Mouse (Mus musculus) spleen, adult 2 months (tissue): ENCODE results near the gene Ctxn1. TPM values are rescaled to one million over a fixed set of nuclear protein-coding genes. Genes with fewer than 3 reads are reported as not detected.
A peak's percentile ranks its signal among the peaks of the same experiment; 100 is the strongest.

Experiments used
- DNase-seq, 2 experiments: peaks; one replicate each; pipeline versions ENCODE4 v3.0.0 to v3.0.0-alpha.2; 2012 to 2021; ENCODE audit warnings: low spot score in 2 of 2, low read depth in 1 of 2
- H3K27ac ChIP-seq: fragments of 200-500 bp; 2 replicates; pipeline ENCODE4 v1.5.1; 2012; ENCODE audit warnings: low read length, inconsistent platforms; ENCODE audit not compliant: insufficient read depth
- H3K27me3 ChIP-seq: fragments of 200-500 bp; 2 replicates; pipeline ENCODE4 v1.6.1; 2012; ENCODE audit warnings: mild to moderate bottlenecking, moderate library complexity, low read length, inconsistent platforms; ENCODE audit not compliant: control insufficient read depth, insufficient read depth
- H3K36me3 ChIP-seq: fragments of 200-500 bp; 2 replicates; pipeline ENCODE4 v1.6.1; 2012; ENCODE audit warnings: mild to moderate bottlenecking, low read length, inconsistent platforms; ENCODE audit not compliant: control insufficient read depth, insufficient read depth
- H3K4me1 ChIP-seq: fragments of 200-500 bp; 2 replicates; pipeline ENCODE4 v1.6.1; 2011; ENCODE audit warnings: inconsistent platforms; ENCODE audit not compliant: control insufficient read depth, insufficient read depth, insufficient read length
- H3K4me3 ChIP-seq: fragments of 200-500 bp; 2 replicates; pipeline ENCODE4 v1.5.1; 2011; ENCODE audit warnings: mild to moderate bottlenecking, inconsistent platforms; ENCODE audit not compliant: insufficient read depth, insufficient read length; ENCODE audit errors: extremely low read depth
- CTCF ChIP-seq: fragments of 200-500 bp; IDR thresholded peaks from 2 replicates; pipeline ENCODE4 v1.5.1; 2011; ENCODE audit warnings: mild to moderate bottlenecking, inconsistent platforms; ENCODE audit not compliant: insufficient read depth, insufficient read length, insufficient replicate concordance; ENCODE audit errors: extremely low read depth
- POLR2A ChIP-seq: fragments of 200-500 bp; IDR thresholded peaks from 2 replicates; pipeline ENCODE4 v1.6.1; 2011; ENCODE audit warnings: low read depth, low read length, inconsistent platforms
- WGBS: fragments of 180-500 bp; shearing (Covaris S2); methylation state at CpG from one replicate; pipeline ENCODE4 v1.1.7; 2018; 5-methylcytosine and 5-hydroxymethylcytosine counted together
- polyA plus RNA-seq: library from polyadenylated mRNA; depleted of rRNA; stranded (reverse); fragments of >200 nt; gene quantifications from 2 replicates; pipeline ENCODE4 v1.2.3, GENCODE M21; 2012

Ctxn1 gene
- polyA plus RNA-seq, 1 experiment, result 4.1 TPM

- 40% methylated on average over 8 of the region's 8 CpGs for WGBS
- Histone ChIP-seq H3K27ac (peak overlapping the region; percentile 7; the same call in 1 of the 2 replicates), H3K4me3 (peak overlapping the region; percentile 50), H3K36me3 (peaks cover 10% of the 10 kb centered on the region), H3K27me3 (no peaks in the 10 kb centered on the region), H3K4me1 (peaks cover 4% of the 10 kb centered on the region; the same call in 1 of the 2 replicates)
- no peak for DNase-seq
- no peak for TF ChIP-seq POLR2A
- TF ChIP-seq CTCF, result no peak
These were observed 6.8 kb downstream of the Ctxn1 start for GRCm38 (mm10) chr8:4252116-4252760.

GRCm38 (mm10) chr8:4250306-4250970 lies 8.6 kb downstream of the Ctxn1 start:
- 55% methylated on average over 25 of the region's 26 CpGs for WGBS
- TF ChIP-seq POLR2A (no peak), CTCF (peak; percentile 87; the same call in 1 of the 2 replicates)
- Histone ChIP-seq H3K27me3 (no peaks in the 10 kb centered on the region), H3K4me1 (peaks cover 4% of the 10 kb centered on the region; the same call in 1 of the 2 replicates), H3K4me3 (no peak overlapping the region), H3K36me3 (peaks cover 19% of the 10 kb centered on the region), H3K27ac (no peak overlapping the region)
- DNase-seq, result peak; percentile 52 to 82

DNA sequence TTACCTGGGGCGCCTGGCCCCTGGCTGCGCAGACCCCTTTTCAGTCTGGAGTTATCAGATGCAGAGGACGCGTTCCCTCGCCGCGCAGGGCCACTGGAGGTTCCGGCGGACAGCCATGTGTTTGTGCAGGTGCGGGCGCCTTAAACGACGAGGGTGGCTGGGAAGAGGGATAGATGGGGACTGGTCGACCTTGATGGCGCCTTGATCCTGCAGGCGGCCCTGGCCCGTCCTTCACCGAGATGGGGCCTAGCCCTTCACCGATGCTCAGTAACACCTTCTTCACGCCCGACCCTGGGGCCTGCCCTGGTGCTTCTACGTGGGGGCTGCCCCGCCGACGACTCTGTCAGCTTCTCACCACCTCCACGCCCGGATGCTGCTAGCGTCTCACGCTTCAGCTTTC lies 9.9 kb downstream of the Ctxn1 start:
- Histone ChIP-seq H3K36me3 (peaks cover 22% of the 10 kb centered on the region), H3K4me3 (no peak overlapping the region), H3K27me3 (no peaks in the 10 kb centered on the region), H3K27ac (no peak overlapping the region), H3K4me1 (peaks cover 4% of the 10 kb centered on the region; the same call in 1 of the 2 replicates)
- 88% methylated on average over 29 of the region's 29 CpGs for WGBS
- TF ChIP-seq POLR2A (no peak), CTCF (no peak)
- DNase-seq, result no peak

DNA sequence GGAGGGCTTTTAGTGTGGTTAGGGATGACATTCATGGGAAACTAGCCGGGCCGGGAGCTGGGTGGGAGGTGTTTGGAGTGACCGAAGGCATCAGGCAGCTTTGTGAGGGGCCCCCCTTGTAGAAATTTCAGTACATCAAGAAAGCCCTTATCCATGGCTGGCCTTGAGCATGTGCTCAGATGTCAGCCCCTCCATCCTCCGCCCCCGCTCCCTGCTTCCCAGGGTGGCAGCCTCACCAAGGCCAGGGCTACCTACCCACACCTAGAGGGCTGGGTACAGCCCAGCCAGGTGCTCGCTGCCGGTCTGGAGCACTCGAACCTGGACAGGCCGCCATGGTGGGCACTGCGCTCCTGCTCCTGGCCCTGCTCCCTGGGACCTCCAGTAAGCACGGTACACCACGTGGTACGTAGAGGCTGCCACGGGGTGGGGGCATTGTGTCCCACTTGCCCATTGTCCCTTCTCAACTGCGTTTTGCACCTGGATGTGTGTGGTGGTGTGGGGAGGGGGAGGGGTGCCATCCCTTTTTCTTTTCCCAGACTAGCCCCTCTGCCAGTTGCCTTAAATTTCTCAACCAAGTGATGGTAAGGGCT lies 11.0 kb downstream of the Ctxn1 start, which contains the start of gene Tgfbr3l:
Gene Tgfbr3l, plus strand, starts transcription at position 264 of the 590 bp plus-strand sequence.
- peaks cover 2% of the 10 kb centered on the region; the same call in 1 of the 2 replicates for H3K4me1 ChIP-seq
- no peaks in the 10 kb centered on the region for H3K27me3 ChIP-seq
- no peak for DNase-seq
- no peak for TF ChIP-seq POLR2A
- TF ChIP-seq CTCF, result no peak
- no peak within 1 kb of the TSS for H3K4me3 ChIP-seq
- 92% methylated on average over 15 of the region's 15 CpGs for WGBS
- peaks cover 33% of the 10 kb centered on the region for H3K36me3 ChIP-seq
- H3K27ac ChIP-seq, result no peak within 1 kb of the TSS

DNA sequence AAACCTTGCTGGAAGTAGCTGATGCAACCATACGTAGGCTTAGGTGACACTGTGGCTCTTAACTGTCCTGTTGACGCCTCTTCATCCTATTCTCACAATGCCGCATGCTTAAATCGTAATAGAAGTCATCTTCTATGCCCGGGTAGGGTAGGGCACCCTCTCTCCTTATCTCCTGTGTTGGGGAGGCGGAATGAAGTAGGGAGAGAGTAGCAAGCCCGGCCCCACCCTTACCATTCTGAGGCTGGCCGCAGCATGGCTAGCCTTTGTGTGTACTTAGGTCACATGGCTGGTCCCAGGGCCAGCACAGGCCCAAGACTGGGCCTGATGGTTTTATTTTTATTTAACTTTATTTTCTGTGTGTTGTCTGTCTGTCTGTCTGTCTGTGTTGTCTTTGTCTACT lies 11.8 kb downstream of the Ctxn1 start:
- H3K27me3 ChIP-seq, result no peaks in the 10 kb centered on the region
- no peak overlapping the region for H3K27ac ChIP-seq
- no peak overlapping the region for H3K4me3 ChIP-seq
- 85% methylated on average over 8 of the region's 8 CpGs for WGBS
- TF ChIP-seq CTCF (no peak), POLR2A (no peak)
- DNase-seq, result no peak
- peaks cover 35% of the 10 kb centered on the region for H3K36me3 ChIP-seq
- no peaks in the 10 kb centered on the region for H3K4me1 ChIP-seq

DNA sequence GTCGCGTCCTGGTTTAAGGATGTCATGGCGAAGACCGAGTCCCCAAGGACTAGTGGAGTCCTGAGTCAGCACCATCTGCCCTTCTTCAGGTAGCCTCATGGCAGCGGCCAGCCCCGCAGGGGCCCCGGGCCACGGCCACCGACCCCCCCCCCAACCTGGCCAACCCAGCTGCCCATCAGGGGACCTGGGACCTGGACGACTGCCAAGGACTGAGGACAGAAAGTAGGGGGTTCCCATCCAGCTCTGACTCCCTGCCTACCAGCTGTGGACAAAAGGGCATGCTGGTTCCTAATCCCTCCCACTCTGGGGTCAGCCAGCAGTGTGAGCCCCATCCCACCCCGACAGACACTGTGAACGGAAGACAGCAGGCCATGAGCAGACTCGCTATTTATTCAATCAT lies 13.3 kb downstream of the Ctxn1 start:
- DNase-seq, result no peak
- Histone ChIP-seq H3K4me3 (no peak overlapping the region), H3K27ac (no peak overlapping the region), H3K27me3 (no peaks in the 10 kb centered on the region), H3K36me3 (peaks cover 35% of the 10 kb centered on the region), H3K4me1 (no peaks in the 10 kb centered on the region)
- TF ChIP-seq CTCF (no peak), POLR2A (no peak)
- WGBS, result 85% methylated on average over 13 of the region's 13 CpGs

GRCm38 (mm10) chr8:4245061-4245460 lies 14.0 kb downstream of the Ctxn1 start:
- peaks cover under 1% of the 10 kb centered on the region; the same call in 1 of the 2 replicates for H3K4me1 ChIP-seq
- H3K27ac ChIP-seq, result no peak overlapping the region
- TF ChIP-seq CTCF, result no peak
- TF ChIP-seq POLR2A, result no peak
- no peak for DNase-seq
- 95% methylated on average over 5 of the region's 5 CpGs for WGBS
- no peaks in the 10 kb centered on the region for H3K27me3 ChIP-seq
- H3K4me3 ChIP-seq, result no peak overlapping the region
- peaks cover 35% of the 10 kb centered on the region for H3K36me3 ChIP-seq
